Mouse (Mus musculus) stomach, embryonic 16.5 days (tissue): Measurements from ENCODE around the gene Nipbl. TPM values are rescaled to one million over a fixed set of nuclear protein-coding genes. Genes with fewer than 3 reads are reported as not detected.
A peak's percentile ranks its signal among the peaks of the same experiment; 100 is the strongest.

Source experiments
- ATAC-seq: fragments of 200-750 bp; cut with Nextera tagmentation; 2 replicates; pipeline ENCODE4 v1.8.0; 2017; ENCODE audit warnings: moderate number of reproducible peaks, moderate TSS enrichment; ENCODE audit not compliant: insufficient read depth, low FRiP score
- H3K27ac ChIP-seq: fragments of 300-500 bp; sonication (generic); 2 replicates; pipeline ENCODE4 v1.5.1; 2014; ENCODE audit warnings: low read length
- H3K27me3 ChIP-seq: fragments of 300-500 bp; sonication (generic); 2 replicates; pipeline ENCODE4 v1.6.1; 2014; ENCODE audit warnings: low read length, control low read depth, mixed read lengths; ENCODE audit not compliant: control insufficient read depth, insufficient read depth
- H3K36me3 ChIP-seq: fragments of 300-500 bp; sonication (generic); 2 replicates; pipeline ENCODE4 v1.6.1; 2014; ENCODE audit warnings: low read length; ENCODE audit not compliant: control insufficient read depth, insufficient read depth
- H3K4me1 ChIP-seq: fragments of 300-500 bp; sonication (generic); 2 replicates; pipeline ENCODE4 v1.6.1; 2014; ENCODE audit warnings: low read length, control low read depth, mixed read lengths; ENCODE audit not compliant: control insufficient read depth, insufficient read depth
- H3K4me2 ChIP-seq: fragments of 300-500 bp; sonication (generic); 2 replicates; pipeline ENCODE4 v1.6.1; 2014; ENCODE audit warnings: low read depth, low read length, mixed read lengths
- H3K4me3 ChIP-seq: fragments of 300-500 bp; sonication (generic); replicated peaks from 2 replicates; pipeline ENCODE4 v1.5.1; 2014; ENCODE audit warnings: mild to moderate bottlenecking, low read length
- H3K9ac ChIP-seq: fragments of 300-500 bp; sonication (generic); 2 replicates; pipeline ENCODE4 v1.6.1; 2014; ENCODE audit warnings: low read length
- H3K9me3 ChIP-seq: fragments of 300-500 bp; sonication (generic); replicated peaks from 2 replicates; pipeline ENCODE4 v1.6.1; 2016; ENCODE audit warnings: low read length, control low read depth; ENCODE audit not compliant: control insufficient read depth
- WGBS: fragments of 180-500 bp; shearing (Covaris S2); extraction: QIAGEN DNeasy Blood & Tissue Kit; methylation state at CpG from one replicate; pipeline ENCODE4 v1.1.7; 2014; 5-methylcytosine and 5-hydroxymethylcytosine counted together
- polyA plus RNA-seq: library from polyadenylated mRNA; unstranded; fragments of >200 nt; fragmentation: Nextera tagmentation; extraction: Ambion mirVana; gene quantifications from 2 replicates; pipeline ENCODE4 v1.2.1, GENCODE M21; 2015

Nipbl gene
- polyA plus RNA-seq, 1 experiment from 2014 or later: 15.7 TPM

DNA sequence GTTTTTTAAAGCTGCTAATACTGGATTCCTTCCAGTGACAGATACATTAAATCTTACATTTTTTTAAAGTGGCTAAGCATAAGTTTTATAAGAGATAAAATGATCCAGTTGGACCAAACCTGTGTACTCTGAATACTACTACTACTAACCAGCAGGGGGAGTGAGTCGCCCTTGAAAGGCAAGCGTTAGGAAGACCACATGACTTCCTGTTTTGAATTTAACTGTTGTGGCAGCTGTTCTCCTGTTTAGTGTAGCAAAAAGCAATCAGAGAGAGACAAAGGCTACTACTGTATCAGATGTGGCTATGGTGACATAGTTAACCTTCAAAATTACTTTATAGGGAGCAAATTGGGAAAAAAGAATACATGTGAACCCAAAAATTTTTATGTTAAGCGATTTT is 6.8 kb upstream of the Nipbl start:
- H3K4me1 ChIP-seq: peaks cover 9% of the 10 kb centered on the region
- H3K9ac ChIP-seq: no peak overlapping the region
- H3K4me2 ChIP-seq: no peak overlapping the region
- no peaks in the 10 kb centered on the region for H3K27me3 ChIP-seq
- 37% methylated on average over 3 of the region's 3 CpGs for WGBS
- H3K36me3 ChIP-seq: no peaks in the 10 kb centered on the region
- H3K27ac ChIP-seq: no peak overlapping the region
- no peaks in the 10 kb centered on the region for H3K9me3 ChIP-seq
- no peak overlapping the region for H3K4me3 ChIP-seq
- ATAC-seq: peak; percentile 50; the same call in 1 of the 2 replicates

DNA sequence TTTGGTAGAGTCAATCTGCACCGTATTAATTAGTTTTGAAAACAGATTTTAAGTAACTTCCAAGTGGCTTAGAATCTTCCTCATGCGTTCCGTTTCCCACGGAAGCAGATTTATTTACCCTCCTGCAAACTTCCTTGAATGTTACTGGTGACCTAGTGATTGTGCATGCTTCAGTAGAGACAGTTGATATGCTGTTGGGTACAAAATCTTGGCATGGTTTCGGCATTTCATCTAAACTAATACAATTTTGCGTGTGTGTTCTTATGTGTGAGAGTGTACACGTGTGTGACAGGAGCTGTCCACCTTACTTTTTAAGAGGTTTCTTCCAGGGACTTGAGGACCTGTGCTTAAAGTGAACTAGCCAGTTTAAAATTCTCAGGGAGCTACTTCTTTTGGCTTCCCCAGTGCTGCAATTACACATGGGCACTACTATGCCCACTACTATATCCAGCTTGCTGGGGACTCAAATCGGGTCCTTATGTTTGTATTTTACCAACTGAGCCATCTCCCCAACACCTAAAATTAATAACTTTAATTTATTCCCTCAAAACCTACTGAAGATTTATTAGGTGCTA is 3.0 kb upstream of the Nipbl start:
- H3K4me3 ChIP-seq: peak overlapping the region; percentile 23
- no peaks in the 10 kb centered on the region for H3K27me3 ChIP-seq
- H3K9ac ChIP-seq: no peak overlapping the region; the same call in 1 of the 2 replicates
- peaks cover 9% of the 10 kb centered on the region for H3K4me1 ChIP-seq
- H3K27ac ChIP-seq: no peak overlapping the region
- no peak for ATAC-seq
- no peaks in the 10 kb centered on the region for H3K36me3 ChIP-seq
- H3K9me3 ChIP-seq: no peaks in the 10 kb centered on the region
- 57% methylated on average over 8 of the region's 8 CpGs for WGBS
- H3K4me2 ChIP-seq: peak overlapping the region; percentile 97

DNA sequence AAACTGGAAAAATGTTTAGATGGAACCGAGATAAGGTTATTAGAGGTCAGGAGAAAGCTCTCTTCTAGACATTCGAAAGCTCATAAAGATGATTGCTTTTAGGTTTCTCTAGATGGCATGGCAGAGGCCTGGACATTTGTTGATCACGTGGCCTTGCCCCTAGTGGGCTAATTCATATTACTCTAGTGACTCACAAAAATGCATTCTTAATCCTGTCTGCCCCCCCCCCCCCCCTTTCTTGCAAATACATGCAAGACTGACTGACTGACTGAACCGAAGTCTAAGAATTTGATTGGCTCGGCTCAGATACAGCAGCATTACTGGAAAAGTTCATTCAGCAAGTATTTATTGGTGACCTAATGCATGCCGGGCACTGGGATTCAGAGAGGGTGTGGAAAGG is 2.2 kb upstream of the Nipbl start:
- H3K36me3 ChIP-seq: no peaks in the 10 kb centered on the region
- H3K4me2 ChIP-seq: peak overlapping the region; percentile 97
- 2% methylated on average over 6 of the region's 6 CpGs for WGBS
- H3K4me3 ChIP-seq: peak overlapping the region; percentile 80
- peak overlapping the region; percentile 94 for H3K9ac ChIP-seq
- H3K4me1 ChIP-seq: peaks cover 9% of the 10 kb centered on the region
- no peaks in the 10 kb centered on the region for H3K9me3 ChIP-seq
- peak overlapping the region; percentile 98 for H3K27ac ChIP-seq
- ATAC-seq: no peak
- no peaks in the 10 kb centered on the region for H3K27me3 ChIP-seq

DNA sequence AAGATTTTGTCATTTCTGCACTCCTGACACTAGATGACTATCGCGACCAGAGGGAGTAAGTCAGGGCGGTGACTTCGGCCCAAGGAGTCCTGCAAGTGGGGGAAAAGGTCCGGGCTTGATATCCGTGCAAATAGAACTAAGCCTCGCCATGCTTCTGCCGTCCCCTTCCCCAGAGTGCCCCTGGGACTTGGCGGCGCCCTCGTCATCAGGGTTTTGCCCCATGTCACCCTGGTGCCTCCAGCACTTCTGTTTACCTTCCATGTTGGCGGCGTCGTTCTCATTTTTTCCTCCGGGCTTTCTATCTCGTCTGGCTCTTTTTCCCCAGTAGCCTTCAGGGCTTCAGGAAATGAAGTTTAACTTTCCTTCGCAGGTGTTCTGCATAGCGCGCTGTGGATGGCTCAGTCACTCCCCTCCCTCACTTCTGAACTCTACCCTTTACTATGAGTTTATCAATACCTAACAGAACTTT is 1.7 kb upstream of the Nipbl start:
- H3K4me2 ChIP-seq: peak overlapping the region; percentile 97
- under 1% methylated on average over 19 of the region's 19 CpGs for WGBS
- H3K9me3 ChIP-seq: no peaks in the 10 kb centered on the region
- peak overlapping the region; percentile 98 for H3K27ac ChIP-seq
- H3K9ac ChIP-seq: peak overlapping the region; percentile 94
- peaks cover 9% of the 10 kb centered on the region for H3K4me1 ChIP-seq
- H3K4me3 ChIP-seq: peak overlapping the region; percentile 80
- no peak for ATAC-seq
- no peaks in the 10 kb centered on the region for H3K27me3 ChIP-seq
- no peaks in the 10 kb centered on the region for H3K36me3 ChIP-seq

DNA sequence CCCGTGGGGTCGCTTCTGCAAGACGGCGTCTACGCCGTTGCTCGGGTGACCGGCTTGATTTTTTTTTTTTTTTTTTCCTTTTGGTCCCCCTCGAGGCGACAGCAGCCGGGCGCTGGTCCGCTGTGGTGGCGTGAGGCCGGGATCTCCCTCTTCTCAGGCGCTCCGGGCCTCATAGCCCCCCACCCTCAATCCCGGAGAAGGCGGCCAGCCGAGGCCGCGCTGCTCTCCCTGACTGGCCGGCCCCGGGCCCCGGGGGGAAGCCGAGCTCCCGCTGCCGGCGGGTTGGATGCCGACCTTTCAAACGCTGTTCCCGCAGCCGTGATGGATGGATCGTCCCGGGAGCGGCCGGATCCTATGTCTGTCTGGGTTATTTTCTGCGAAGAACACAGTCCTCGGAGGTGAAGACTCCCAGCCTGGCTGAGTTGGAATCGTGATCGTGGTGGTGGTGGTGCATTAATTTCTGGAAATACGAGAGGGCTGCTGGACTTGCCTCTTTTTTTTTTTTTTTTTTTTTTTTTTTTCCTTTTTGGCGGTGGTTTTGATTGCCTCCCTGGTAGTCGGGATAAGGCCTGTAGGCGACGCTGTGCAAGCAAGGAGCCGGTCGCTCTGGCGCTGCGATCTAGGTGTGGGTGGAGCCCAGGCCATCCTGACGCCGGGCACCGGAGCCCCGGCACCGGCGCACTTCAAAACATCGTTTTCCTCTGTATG is 781 bp upstream of the Nipbl start:
- H3K4me2 ChIP-seq: peak overlapping the region; percentile 97
- H3K9ac ChIP-seq: peak overlapping the region; percentile 94
- no peaks in the 10 kb centered on the region for H3K9me3 ChIP-seq
- peaks cover 9% of the 10 kb centered on the region for H3K4me1 ChIP-seq
- no peaks in the 10 kb centered on the region for H3K36me3 ChIP-seq
- ATAC-seq: peak; percentile 76; the same call in 1 of the 2 replicates
- 0% methylated on average over 57 of the region's 57 CpGs for WGBS
- H3K27ac ChIP-seq: peak overlapping the region; percentile 98
- H3K4me3 ChIP-seq: peak overlapping the region; percentile 80
- H3K27me3 ChIP-seq: no peaks in the 10 kb centered on the region

DNA sequence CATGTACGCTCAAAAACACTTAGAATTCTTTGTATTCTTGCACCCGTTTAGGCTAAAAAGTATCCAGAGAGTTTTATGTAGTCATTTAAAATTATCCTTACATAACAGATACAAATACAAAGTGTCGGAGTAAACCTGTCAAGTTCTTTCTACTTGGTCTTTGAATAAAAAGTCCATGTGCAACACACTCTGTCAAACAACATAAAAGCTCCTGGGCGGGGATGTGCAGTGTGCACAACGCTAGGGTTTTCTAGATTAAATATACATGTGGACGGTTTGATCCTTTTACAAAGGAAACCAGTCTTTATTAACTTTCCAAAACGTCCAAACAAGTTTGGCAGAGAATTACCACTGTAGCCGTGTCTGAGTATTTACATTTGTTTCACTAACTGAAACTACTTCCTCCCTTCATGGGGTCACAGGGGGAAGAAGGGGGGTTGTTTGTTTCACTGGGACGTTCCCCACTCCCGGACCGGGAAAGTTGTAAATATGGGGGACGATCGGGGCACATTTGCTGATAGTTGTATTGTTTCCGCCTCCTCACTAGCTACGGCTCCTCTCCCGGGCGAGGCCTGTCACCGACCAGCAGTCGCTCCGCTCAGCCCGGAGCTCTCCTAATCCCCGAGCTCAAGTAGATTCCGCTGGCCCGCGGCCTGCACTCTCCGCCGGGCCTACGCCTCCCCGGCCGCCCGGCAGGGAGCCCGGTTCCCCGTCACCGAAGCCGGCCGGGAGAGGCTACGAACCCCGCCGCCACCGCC is 916 bp downstream of the Nipbl start:
- peak overlapping the region; percentile 100 for H3K27ac ChIP-seq
- under 1% methylated on average over 40 of the region's 40 CpGs for WGBS
- H3K4me2 ChIP-seq: peak overlapping the region; percentile 91
- no peaks in the 10 kb centered on the region for H3K27me3 ChIP-seq
- H3K9ac ChIP-seq: peak overlapping the region; percentile 100
- H3K9me3 ChIP-seq: no peaks in the 10 kb centered on the region
- no peaks in the 10 kb centered on the region for H3K36me3 ChIP-seq
- ATAC-seq: peak; percentile 60
- H3K4me3 ChIP-seq: peak overlapping the region; percentile 80
- H3K4me1 ChIP-seq: peaks cover 9% of the 10 kb centered on the region

DNA sequence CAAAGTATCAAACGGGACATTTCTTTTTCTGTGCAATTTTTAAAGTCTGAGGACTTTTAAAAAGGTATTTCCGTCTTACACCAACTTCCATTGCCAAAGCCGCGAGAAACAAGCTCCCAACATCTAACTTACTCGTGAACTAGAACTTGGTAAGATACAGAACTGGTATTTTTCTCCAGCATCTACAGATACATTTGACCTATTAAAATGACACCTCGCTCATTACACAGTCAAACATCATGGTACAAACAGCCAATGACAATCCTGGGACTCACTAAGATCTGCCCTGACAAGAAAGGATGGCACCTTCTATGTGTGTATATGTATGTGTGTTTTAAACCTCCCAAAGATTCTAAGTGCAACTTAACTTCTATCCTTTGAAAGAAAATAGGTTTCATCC is 1.5 kb downstream of the Nipbl start:
- Histone ChIP-seq H3K9ac (peak overlapping the region; percentile 76), H3K9me3 (no peaks in the 10 kb centered on the region), H3K27me3 (no peaks in the 10 kb centered on the region), H3K4me1 (peaks cover 9% of the 10 kb centered on the region), H3K27ac (peak overlapping the region; percentile 72), H3K36me3 (no peaks in the 10 kb centered on the region), H3K4me2 (peak overlapping the region; percentile 91), H3K4me3 (peak overlapping the region; percentile 80)
- no peak for ATAC-seq
- WGBS: 1% methylated on average over 6 of the region's 6 CpGs

DNA sequence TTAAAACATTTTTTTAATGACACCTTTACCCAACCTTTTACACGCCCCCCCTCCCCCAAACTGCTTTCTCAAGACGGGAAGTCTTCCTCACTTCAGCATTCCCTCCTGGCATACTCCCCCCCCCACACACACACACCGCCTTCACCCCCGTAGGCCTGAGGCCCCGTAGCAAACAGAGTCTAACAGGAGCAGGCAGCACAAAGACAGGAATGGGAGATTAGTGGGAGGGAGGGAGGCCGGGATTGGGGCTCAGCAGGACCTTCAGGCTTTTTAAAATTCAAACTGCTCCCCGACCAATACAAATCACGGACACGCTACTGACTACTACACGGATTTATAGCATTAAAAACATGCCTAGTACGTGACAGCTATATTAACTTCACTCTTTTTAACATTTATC is 2.1 kb downstream of the Nipbl start:
- ATAC-seq: no peak
- WGBS: 1% methylated on average over 11 of the region's 11 CpGs
- peak overlapping the region; percentile 72 for H3K27ac ChIP-seq

More for the DNA sequence above, 2.1 kb downstream of the Nipbl start:
- Histone ChIP-seq H3K27me3 (no peaks in the 10 kb centered on the region), H3K9ac (peak overlapping the region; percentile 76), H3K4me2 (peak overlapping the region; percentile 91), H3K36me3 (no peaks in the 10 kb centered on the region), H3K4me3 (peak overlapping the region; percentile 80), H3K4me1 (peaks cover 7% of the 10 kb centered on the region), H3K9me3 (no peaks in the 10 kb centered on the region)
